Mouse (Mus musculus) naive thymus-derived CD4-positive, alpha-beta T cell, adult 2 months (primary cell): ENCODE data around the gene Simc1.
A peak's percentile ranks its signal among the peaks of the same experiment; 100 is the strongest.
"Not testable (repeated sequence)": the region's sequence is repeated elsewhere in the genome, so short reads cannot be mapped to it uniquely, and the experiment has no call there.

Experiments used
- DNase-seq: peaks from one replicate; pipeline ENCODE4 v3.0.0-alpha.2; 2011; ENCODE audit warnings: low read depth

Simc1 gene

DNA sequence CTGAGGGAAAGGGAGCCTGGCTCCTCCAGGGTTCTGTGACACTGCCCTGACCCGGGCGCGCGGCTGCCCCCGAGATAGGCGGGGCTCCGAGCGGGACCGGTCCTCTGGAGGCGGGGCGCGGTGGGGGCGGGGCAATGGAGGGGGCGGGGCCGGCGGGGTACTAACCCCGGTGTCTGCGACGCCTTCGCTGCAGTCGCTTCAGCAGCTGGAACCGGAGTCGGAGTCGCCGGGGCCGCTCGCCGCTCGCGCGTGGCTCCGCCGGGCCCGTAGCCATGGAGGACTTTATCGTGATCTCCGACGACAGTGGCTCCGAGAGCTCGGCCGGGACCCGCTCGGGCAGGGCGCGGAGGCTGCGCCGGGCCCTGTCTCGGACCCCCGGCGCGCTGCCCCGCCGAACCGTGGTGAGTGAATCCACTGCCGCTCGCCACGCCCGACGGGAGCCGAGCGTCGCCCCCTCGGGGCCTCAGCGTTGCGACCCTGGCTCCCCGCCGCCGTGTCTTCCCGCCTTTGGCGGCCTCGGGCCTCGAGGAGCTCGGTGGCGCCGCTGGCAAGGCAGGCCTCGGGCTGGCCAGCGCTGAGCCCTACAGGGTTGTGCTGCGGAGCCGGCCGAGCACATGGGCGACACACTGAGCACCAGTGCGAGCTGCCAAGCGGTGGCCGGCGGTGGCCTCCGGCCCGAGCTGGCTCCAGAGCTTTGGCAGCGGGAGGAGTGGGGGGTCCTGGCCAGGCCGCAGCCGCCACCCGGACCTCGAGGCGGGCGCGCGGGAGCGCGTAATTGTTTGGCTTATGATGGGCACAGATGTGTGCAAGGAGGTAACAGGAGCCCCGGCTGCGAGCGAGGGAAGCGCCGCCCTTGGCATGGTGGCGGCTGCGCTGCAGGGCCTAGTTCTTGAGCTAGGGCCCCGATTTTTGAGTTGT is at the start of gene Simc1:
Simc1 (plus strand) TSS at position 176 of the 918 bp plus-strand sequence.
- DNase-seq, result peak; percentile 80

DNA sequence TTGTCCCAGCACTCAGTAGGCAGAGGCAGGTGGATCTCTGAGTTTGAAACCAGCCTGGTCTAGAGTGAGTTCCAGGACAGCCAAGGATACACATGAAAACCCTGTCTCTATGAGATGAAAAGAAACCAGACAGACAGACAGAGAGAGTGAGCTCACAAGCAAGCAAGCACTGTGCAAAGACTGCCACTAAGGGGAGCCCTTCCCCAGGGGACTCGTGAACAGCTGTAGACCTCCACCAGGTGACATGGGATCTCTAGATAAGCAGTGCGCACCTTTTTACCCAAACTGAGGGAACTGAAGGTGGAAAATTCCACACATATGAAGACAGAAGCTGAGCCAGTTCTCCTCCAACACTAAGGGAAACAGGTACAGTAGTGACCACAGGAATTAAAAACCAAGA is 46.5 kb upstream of the Simc1 start:
- peak; percentile 49 for DNase-seq

DNA sequence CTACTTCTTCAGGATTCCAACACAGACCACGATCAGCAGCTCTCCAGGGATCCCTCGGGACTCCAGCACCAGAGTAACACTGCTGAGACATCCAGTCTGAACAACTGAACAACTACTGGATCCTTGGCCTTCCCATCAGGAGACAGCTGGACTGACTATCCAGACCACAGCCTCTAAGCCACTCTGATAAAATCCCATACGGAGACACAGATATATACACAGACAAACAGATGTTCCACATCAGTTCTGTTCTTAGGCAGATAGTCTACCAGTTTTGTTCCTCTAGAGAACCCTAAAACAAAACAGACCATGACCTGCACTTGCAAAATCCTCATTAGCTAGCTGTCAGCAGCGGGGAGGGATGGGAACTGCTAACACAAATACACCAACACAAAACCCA is 44.3 kb upstream of the Simc1 start:
- no peak for DNase-seq

DNA sequence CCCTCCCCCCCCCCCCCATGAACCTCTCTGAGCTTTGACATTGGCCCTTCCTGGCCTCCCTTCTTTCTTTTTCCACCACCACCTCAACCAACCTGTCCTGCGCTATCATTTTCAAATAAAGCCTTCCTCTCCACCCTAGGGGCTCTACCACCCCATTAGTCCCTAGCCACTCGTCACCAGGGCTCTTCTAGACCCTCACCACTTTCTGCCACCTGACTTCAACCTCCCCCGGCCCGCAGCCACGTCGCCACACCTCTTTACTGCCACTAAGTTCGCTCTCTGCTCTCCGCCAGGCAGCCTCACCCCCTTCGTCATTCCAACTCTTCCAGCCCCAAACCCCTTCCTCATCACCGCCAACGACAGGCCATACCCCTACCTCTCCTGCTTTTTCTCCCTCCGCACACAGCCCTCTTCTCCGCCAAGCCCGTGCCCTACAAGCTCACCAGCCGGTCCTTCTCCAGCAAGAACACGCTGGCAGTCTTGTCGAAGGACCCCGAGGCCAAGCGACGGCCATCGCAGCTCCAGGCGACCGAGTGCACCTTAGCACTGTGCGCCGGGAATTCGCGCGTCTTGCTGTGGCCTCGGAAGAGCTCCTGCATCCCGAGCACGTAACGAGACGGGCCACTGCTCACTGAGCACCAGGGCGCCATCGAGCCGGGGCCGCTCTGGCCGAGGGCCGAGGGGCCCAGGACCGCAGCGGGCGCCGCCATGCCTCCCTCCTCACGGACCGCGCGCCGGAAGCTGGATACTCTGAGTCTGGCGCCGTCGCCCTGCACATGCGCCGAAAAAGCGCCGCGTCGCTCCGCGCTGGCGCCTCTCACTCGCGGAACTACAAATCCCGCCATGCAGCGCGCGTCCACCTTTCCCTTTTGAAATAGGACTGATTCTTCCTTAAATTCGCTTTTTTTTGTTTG is 35.2 kb upstream of the Simc1 start, which contains the start of gene Thoc3:
Thoc3 (minus strand) TSS at position 752 of the 914 bp plus-strand sequence.
- DNase-seq, result peak; percentile 90

DNA sequence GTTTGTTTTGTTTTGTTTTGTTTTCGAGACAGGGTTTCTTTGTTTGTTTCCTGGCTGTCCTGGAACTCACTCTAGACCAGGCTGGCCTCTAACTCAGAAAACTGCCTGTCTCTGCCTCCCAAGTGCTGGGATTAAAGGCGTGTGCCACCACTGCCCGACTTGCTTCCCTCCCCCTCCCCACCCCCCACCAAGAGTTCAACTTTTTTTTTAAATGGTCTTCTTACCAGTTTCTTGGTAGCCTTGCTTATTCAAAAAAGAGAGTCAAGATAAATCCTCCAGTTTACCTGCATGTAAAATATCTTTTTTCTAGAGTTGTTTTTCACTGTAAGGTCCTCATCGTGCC is 34.6 kb upstream of the Simc1 start:
- no peak for DNase-seq

DNA sequence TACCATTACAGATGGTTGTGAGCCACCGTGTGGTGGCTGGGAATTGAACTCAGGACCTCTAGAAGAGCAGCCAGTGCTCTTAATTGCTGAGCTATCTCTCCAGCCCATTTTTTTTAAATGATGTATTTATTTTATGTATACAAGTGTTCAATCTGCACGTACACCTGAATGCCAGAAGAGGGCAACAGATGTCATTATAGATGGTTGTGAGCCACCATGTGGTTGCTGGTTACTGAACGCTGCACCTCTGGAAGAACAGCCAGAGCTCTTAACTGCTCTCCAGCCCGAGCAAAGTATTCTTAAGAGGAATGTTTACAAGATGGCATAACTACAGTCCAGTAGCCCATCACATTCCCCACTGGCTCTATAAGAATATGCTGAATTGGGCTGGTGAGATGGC is 31.6 kb upstream of the Simc1 start:
- no peak for DNase-seq

DNA sequence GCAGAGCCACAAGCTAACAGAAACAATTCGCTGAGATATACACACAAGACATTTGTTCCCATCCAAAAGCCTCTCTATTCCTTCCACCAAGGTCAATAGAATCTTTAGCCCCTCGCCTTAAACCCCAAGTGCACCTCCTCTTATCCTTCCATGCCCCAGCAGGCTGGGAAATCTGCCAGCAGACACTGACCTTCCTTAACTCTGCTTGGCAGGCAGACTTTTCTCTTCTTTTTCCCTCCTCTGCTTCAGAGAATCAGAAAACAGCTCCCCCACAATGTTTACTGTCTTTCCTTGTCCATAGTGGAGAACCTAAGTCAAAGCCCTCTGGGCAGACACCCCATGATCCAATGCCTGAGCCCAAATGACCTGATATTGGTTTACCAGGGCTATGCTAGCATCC is 28.6 kb upstream of the Simc1 start:
- no peak for DNase-seq

DNA sequence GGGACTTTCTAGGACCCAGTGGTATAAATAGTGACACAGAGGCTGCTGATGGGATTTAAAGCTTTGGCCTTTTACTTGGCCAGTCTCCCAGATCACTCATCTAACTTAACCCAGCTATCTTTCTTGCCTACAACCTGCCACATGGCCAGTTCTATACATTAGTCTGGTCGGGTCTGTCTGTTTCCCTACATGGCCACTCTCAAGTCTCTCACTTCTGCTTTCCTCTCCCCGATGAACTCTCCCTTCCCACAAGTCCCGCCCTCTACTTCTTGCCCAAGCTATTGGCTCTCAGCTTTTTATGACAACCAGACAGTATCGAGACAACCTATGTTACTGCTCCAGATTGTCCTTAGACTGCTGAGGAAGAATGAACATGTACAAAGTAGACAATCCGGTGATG is 27.9 kb upstream of the Simc1 start:
- DNase-seq, result no peak

DNA sequence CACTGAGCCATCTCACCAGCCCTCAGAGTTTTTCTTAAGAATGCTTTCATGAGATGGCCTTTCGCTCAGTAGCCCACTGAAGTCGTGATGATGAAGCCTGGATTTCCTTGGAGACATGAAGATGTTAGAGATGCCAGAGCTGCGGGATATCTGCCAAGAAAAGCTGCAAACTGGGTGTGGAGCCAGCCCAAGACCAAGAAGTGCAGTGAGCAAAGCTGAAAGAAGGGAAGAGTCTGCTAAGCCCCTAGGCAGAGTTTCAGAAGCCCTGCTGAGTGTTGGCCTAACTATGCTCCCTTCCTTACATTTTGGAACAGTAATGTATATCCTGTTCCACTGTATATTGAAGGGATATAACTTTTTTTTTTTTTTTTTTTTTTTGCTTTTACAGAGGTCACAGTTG is 24.3 kb upstream of the Simc1 start:
- no peak for DNase-seq

DNA sequence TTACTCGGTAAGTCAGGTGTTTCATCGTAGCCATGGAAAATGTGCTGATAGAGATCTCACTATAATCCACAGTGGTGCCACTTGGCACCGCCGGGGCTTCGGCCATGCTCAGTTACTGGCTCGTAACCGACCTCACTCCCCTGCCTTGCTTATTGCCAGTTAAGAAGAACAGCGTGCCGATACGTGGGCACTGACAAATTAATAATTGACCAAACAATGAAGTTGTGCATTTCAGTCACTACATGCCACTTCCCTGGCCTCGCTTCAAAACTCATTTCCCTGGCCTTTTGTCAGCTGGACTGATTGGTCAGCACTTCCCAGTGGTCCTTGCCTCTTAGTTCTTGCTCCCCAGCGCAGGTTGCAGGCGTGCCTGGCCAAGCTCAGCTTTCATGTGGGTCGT is 22.1 kb upstream of the Simc1 start:
- no peak for DNase-seq

DNA sequence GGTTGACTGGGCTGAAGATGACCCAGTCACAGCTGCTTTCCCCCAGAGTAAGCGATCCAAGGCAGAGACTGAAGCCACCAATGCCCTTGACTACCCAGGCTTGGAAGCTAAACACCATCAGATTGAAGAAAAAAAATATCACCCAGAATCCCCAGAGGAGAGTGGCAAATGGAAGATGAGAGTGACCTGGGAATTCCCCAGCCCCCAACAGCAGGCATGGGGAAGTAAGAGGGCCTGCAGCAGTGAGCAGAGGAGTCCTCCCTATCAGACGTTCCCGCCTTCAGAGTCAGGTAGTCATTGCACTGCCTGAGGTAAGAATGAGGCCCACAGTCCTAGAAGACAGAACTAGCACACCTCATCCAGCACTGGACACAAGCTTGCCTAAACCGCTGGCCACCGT is 13.2 kb upstream of the Simc1 start:
- no peak for DNase-seq

DNA sequence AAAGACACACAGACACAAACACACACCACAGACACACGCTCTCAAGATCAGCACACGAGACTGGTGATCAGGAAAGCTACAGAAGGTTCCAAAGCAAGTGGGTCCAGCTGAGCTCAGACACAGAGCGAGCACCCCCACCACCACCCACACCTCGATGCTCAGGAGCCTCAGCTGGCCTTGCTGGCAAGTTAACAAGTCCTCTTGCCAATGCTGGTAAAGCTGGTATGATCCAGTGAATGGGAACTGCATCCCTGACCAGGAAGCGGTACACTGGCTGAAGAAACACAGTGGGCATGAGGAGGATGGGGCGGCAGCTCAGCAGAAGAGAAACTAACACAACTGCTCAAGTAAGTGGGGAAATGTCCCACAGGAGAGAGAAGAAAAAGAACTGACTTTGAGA is 12.2 kb upstream of the Simc1 start:
- DNase-seq, result no peak

DNA sequence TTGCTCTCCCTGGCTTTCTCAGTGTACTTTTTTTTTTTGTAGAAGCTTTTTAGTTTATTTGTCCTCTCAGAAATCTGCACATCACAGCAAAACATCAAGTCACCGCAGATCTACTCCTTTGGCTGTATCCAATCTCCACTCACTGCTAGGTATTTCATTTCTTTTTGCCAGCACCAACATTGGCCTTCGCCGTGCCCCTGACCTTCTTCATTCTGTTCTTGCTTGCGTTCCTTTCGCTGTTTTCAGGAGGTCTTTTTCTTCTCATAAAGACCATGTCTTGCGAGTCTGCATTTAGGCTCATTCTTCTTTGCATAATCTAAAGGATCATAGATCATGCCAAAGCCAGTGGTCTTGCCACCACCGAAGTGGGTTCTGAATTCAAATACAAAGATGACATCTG is 4.0 kb upstream of the Simc1 start:
- DNase-seq, result not testable (repeated sequence)

DNA sequence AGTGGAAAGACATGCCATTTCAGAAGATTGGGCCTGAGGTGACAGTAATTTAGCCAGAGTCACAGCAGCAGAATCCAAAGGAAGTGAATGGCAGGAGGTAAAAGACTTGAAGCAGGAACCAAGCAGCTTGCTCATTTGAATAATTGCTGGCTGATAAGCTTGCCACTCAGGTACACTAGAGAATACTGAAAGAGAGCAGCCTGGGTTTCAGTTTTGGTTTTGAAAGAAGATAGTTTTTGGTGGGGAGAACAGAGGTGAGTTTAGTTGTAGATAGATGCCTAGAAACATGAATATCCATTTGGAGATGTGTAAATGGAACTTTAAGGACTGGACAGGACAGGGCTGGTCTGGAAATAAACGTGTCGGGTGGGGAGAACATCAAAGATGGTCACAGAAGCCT is 2.2 kb upstream of the Simc1 start:
- DNase-seq, result no peak

DNA sequence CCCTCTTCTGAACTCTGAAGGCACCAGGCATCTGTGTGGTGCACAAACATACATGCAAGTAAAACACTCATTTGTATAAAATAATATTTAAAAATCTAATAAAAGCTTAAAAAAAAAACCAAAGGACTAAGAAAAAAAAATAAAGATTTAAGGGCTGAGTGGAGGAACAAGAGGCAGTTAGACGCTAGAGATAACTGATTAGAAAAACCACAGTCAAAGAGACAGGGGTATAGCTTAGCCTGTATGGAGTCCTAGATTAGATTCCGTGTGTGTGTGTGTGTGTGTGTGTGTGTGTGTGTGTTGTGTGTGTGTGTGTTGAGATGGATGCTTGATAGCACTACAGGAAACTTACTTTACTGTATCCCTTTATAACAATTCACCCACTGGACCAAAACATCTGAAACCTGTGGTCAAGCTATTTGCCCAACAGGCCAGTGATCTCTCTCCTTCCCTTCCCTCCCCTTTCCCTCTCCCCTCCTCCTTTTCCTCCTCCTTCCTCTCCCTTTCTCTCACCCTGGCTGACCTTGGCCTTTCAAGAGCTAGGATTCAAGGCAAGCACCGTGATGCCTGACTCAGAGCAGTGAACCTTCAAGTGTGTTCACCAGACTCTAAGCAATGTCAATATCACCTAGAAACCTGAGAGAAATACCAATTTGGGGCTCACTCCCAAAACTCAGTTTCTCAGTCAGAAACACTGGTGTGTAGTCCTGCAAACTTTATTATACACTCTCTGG is 1.5 kb upstream of the Simc1 start:
- DNase-seq, result no peak

DNA sequence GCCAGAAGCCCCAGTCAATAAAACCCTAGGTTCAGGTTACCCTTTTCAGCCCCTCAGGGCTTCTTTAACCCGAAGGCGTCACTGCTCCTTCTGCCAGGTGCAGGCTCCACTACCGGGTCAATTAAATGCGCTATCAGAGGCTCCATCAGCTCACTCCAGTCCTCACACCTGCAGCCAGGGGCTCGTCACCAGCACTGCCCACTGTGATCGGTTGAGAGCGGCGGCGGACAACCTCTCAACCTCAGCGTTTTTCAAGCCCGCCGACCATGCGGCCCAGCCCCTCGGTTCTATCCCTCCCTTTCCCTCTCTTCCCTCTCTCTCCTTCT is 338 bp upstream of the Simc1 start:
- no peak for DNase-seq

DNA sequence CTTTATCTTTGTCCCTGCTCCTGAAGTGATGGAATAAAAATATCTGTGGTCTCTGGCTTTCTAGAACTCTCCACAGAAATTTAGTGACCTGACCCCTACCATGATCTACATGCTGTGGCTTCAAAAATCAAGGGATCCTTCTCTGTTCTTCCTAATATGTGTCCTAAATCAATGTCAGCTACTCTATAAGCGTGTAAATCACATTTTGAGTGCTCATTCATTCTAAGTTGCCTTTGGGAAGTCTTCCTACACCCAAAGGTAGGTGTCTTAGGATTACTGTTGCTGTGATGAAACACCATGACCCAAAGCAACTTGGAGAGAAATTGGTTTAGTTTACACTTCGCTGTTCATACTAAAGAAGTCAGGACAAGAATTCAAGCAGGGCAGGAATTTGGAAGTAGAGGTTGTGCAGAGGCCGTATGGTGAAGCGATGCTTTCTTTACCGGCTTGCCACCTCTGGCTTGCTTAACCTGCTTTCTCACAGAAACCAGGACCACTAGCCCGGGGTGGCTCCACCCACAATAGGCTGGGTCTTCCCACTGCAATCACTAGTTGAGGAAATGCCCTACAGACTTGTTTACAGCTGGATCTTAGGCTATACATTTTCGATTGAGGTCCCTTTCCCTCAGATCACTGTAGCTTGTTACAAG is 1.2 kb downstream of the Simc1 start:
- DNase-seq, result peak; percentile 17

DNA sequence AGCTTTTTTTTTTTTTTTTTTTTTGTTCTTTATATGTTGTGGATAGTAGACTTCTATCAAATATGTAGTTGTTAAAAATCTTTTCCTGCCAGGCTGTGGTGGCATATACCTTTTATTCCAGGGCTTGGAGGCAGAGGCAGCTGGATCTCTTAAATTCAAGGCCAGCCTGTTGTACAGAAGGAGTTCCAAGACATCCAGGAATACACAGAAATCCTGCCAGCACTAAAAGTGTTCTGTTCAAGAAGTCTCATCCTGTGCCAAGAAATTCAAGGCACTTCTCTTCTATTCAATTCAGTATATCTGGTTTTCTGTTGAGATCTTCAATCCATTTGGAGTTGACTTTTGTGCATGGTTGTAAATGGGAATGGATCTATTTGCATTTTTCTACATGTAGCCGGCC is 2.3 kb downstream of the Simc1 start:
- no peak for DNase-seq

DNA sequence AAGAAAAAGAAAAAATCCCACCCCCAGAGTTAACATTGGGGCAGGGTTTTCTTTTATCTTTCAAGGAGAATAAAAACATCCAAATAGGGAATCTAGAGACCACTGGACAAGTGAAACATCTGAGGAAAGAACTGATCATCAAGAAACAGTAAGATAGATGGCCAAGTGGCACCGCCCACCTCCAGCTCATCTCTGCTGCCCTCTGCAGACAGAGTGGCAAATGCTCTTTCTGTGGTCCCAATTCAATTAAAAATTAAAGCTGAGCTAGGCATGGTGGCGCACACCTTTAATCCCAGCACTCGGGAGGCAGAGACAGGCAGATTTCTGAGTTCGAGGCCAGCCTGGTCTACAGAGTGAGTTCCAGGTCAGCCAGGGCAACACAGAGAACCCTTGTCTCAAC is 16.6 kb downstream of the Simc1 start:
- peak; percentile 52 for DNase-seq

DNA sequence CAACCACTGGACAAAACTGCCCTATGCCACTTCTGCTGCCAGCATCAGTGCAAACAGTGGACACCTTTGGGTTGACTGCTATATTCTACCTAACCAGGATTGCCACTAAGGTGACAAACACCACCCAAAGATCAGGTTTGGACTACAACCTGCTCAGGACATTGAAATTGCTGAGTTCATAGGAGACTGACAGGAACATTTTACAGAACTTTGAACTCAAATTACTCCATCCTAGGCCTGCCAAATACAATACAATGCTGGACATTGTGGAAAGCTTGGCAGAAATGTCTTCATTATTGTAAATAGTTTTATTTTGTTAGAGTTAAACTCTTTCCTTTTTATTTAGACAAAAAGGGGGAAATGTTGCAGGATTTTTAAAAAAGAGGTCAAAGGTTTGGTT is 17.6 kb downstream of the Simc1 start:
- DNase-seq, result no peak

DNA sequence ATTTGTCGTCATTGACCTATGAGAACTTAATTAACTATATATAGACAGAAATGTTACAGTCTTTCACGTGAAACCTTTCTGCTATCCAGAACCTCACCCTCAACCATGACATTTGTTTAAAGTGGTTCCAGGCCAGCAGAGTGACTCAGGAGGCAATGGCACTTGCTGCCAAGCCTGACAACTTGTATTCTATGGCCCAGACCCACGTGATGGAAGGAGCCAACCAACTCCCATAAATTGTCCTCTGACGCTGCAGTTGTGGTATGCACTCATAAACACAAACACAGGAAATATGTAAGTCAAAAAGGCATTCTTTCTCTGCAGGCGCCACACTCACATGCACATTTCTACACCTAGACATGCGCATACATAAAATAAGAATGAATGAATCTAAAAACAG is 23.6 kb downstream of the Simc1 start:
- DNase-seq, result no peak

DNA sequence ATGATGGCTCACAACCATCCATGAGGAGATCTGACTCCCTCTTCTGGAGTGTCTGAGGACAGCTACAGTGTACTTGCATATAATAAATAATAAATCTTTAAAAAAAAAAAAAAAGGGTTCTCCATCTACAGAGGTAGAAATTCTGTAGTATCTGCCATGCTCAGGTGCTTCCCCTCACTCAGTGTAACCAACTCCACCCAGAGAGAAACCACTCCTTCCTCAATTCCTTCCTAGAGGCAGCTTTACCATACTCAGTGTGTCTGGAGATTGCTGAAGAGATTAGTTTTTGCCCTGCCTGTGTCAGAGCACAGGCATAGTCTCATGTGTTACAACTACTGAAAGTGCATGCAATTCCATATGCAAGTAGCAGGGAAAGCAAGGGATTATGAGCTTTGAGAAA is 28.6 kb downstream of the Simc1 start:
- DNase-seq, result no peak
